Mouse (Mus musculus) G1E-ER4 (cell line): Measurements from ENCODE around the gene Naa50. TPM values are rescaled to one million over a fixed set of nuclear protein-coding genes. Genes with fewer than 3 reads are reported as not detected.

Experiments used
- GATA1 ChIP-seq: IDR thresholded peaks from one replicate; pipeline ENCODE4 v1.8.0; 2012; ENCODE audit warnings: low read length, inconsistent platforms
- polyA plus RNA-seq: library from polyadenylated mRNA; stranded (reverse); fragments of >175 nt; gene quantifications from 2 replicates; pipeline ENCODE4 v1.2.3, GENCODE M21; 2012

Gene Naa50
- polyA plus RNA-seq, 1 experiment: 62.7 TPM

GRCm38 (mm10) chr16:44132300-44132699, 7.3 kb upstream of the Naa50 start:
- no peak for TF ChIP-seq GATA1

GRCm38 (mm10) chr16:44133187-44133586, 6.4 kb upstream of the Naa50 start:
- TF ChIP-seq GATA1: no peak

- no peak for TF ChIP-seq GATA1
These were observed 3.1 kb upstream of the Naa50 start for GRCm38 (mm10) chr16:44136511-44137021.

- no peak for TF ChIP-seq GATA1
These were observed 1.2 kb upstream of the Naa50 start for GRCm38 (mm10) chr16:44138377-44138978.

GRCm38 (mm10) chr16:44138979-44139535, 573 bp upstream of the Naa50 start:
- TF ChIP-seq GATA1: no peak

GRCm38 (mm10) chr16:44140186-44140787, 657 bp downstream of the Naa50 start:
- TF ChIP-seq GATA1: no peak

GRCm38 (mm10) chr16:44141483-44141882, 1.9 kb downstream of the Naa50 start:
- TF ChIP-seq GATA1: no peak

- TF ChIP-seq GATA1: no peak
These were observed 9.6 kb downstream of the Naa50 start for GRCm38 (mm10) chr16:44149002-44149767.

GRCm38 (mm10) chr16:44154497-44155057, 14.9 kb downstream of the Naa50 start:
- no peak for TF ChIP-seq GATA1

- peak; percentile 76 for TF ChIP-seq GATA1
These were observed 19.7 kb downstream of the Naa50 start for GRCm38 (mm10) chr16:44159325-44159724.

GRCm38 (mm10) chr16:44163831-44164230, 24.2 kb downstream of the Naa50 start:
- TF ChIP-seq GATA1: no peak

- TF ChIP-seq GATA1: no peak
These were observed 25.6 kb downstream of the Naa50 start for GRCm38 (mm10) chr16:44165182-44165581.

GRCm38 (mm10) chr16:44168990-44169389, 29.4 kb downstream of the Naa50 start:
- no peak for TF ChIP-seq GATA1

- no peak for TF ChIP-seq GATA1
These were observed 32.9 kb downstream of the Naa50 start for GRCm38 (mm10) chr16:44172297-44173154.
